ENCODE assay signal across 34 mouse cellular contexts in the genomic region with DNA sequence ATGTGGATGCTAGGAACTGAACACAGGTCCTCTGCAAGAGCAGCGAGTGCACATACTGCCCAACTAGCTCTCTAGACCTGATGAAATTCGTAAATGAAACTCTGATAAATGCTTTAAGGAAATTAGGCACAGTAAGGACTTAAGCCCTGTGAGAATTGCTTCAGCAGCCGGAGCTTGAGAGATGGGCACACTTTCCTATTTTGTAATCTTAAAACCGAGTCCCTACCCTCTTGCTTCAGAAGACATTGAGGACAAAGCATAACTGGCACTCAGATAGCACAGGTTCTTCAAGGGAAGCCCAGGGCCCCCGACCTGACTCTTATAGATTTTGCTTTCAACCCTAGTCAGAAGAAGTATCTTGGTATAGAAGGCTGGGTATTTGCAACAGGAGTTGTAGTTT. TPM values are rescaled to one million over a fixed set of nuclear protein-coding genes. Genes with fewer than 3 reads are reported as not detected.
DNase-seq lines count a peak whose midpoint lies in the region; ATAC-seq and TF ChIP-seq lines count a peak whose summit lies in the region.
"Had no signal": no experiment of that assay in that cellular context is flagged by ENCODE, and none has a peak within 500 bp of the region (broad histone marks: within the 10 kb centered on the region; RNA-seq: fewer than 3 reads in every experiment).

No protein-coding gene starts in this region.

- no peaks in the 10 kb centered on the region for H3K27me3 ChIP-seq in liver, postnatal 0 days (ENCODE audit: insufficient read depth, low read length)
- H3K27me3 ChIP-seq in liver, embryonic 11.5 days (replicated peaks; ENCODE audit: control insufficient read depth, insufficient read depth, low read length): peaks cover 7% of the 10 kb centered on the region
- H3K27me3 ChIP-seq in CH12.LX (replicated peaks): no peaks in the 10 kb centered on the region
- H3K27me3 ChIP-seq: Patski had no signal

- TF ChIP-seq EP300 in liver, postnatal 0 days (IDR thresholded peaks at IDR 0.05; ENCODE audit: low read depth): no peak
- no peak for TF ChIP-seq EP300 in CH12.LX (IDR thresholded peaks at IDR 0.05; ENCODE audit: low read length)

- H3K4me3 ChIP-seq in liver, postnatal 0 days (ENCODE audit: low read depth, low read length): no peak overlapping the region
- no peak overlapping the region for H3K4me3 ChIP-seq in liver, embryonic 11.5 days (ENCODE audit: low read depth, low read length)
- no peak overlapping the region for H3K4me3 ChIP-seq in CH12.LX (replicated peaks in 1 of 3; ENCODE audit: low read depth in 2 of 3, low read length in 2 of 3, poor library complexity in 1 of 3)
- H3K4me3 ChIP-seq: embryonic facial prominence, embryonic 12.5 days; embryonic facial prominence, embryonic 15.5 days; forebrain, embryonic 10.5 days; forebrain, embryonic 13.5 days; heart, embryonic 10.5 days; heart, embryonic 13.5 days had no signal

- dilution Hi-C loops in CH12.LX (cut with MboI; ENCODE audit: extremely low pct_ligation_motif_present, extremely low pct_unique_long_range_greater_than_20kb, low sequenced_read_pairs): no loop called here

- no peak for ATAC-seq in liver, postnatal 0 days
- no peak for ATAC-seq in liver, embryonic 11.5 days (replicated peaks; ENCODE audit: low FRiP score)
- peak; percentile 59 for ATAC-seq in megakaryocyte progenitor cell, adult 5-6 weeks (replicated peaks; ENCODE audit: poor library complexity)
- ATAC-seq: forebrain, embryonic 13.5 days; forebrain, postnatal 0 days; hindbrain, postnatal 0 days; inflammation-experienced regulatory T-cells, adult 6 months; intestine, embryonic 16.5 days; Patski had no signal

- no peak overlapping the region for H3K4me2 ChIP-seq in liver, postnatal 0 days (ENCODE audit: low read depth, low read length)
- no peak overlapping the region for H3K4me2 ChIP-seq in liver, embryonic 11.5 days
- H3K4me2 ChIP-seq in CH12.LX (ENCODE audit: insufficient read depth, low read depth, poor library complexity, severe bottlenecking): 0 out of 2 replicates have a peak overlapping the region, but pooled peaks have one; percentile 7
- H3K4me2 ChIP-seq: embryonic facial prominence, embryonic 12.5 days; embryonic facial prominence, embryonic 15.5 days; forebrain, embryonic 13.5 days; heart, embryonic 13.5 days; hindbrain, embryonic 14.5 days had no signal

- in situ Hi-C loops in CH12.LX (cut with MboI; ENCODE audit: low pct_ligation_motif_present, low pct_unique_long_range_greater_than_20kb, low sequenced_read_pairs): no loop called here

- 64% methylated on average over 5 of the region's 5 CpGs for WGBS in liver, postnatal 0 days (ENCODE audit: insufficient replicate concordance)
- WGBS in liver, embryonic 11.5 days: 67% methylated on average over 5 of the region's 5 CpGs

- no peak for TF ChIP-seq POLR2A in CH12.LX (IDR thresholded peaks at IDR 0.05; ENCODE audit: low read depth, low read length)

- TF ChIP-seq RAD21 in CH12.LX (IDR thresholded peaks at IDR 0.05; ENCODE audit: low read depth, low read length): no peak

- peak overlapping the region; percentile 62 for H3K27ac ChIP-seq in liver, postnatal 0 days (ENCODE audit: low read depth)
- H3K27ac ChIP-seq in liver, embryonic 11.5 days (ENCODE audit: low read depth, low read length): no peak overlapping the region
- H3K27ac ChIP-seq in CH12.LX (ENCODE audit: insufficient read depth, low read depth): no peak overlapping the region
- H3K27ac ChIP-seq: embryonic facial prominence, embryonic 12.5 days; embryonic facial prominence, embryonic 15.5 days; forebrain, embryonic 10.5 days; forebrain, embryonic 13.5 days; heart, embryonic 10.5 days; heart, embryonic 13.5 days; hindbrain, embryonic 14.5 days; hindbrain, postnatal 0 days had no signal

- peaks cover 3% of the 10 kb centered on the region; the same call in 1 of the 2 replicates for H3K4me1 ChIP-seq in liver, postnatal 0 days (ENCODE audit: insufficient read depth)
- H3K4me1 ChIP-seq in liver, embryonic 11.5 days (replicated peaks; ENCODE audit: control insufficient read depth, insufficient read depth, low read length): no peaks in the 10 kb centered on the region
- peaks cover 5 to 45% of the 10 kb centered on the region in 2 experiments; a peak in 2 of 4 replicates for H3K4me1 ChIP-seq in CH12.LX (ENCODE audit: control insufficient read depth in 1 of 2, insufficient read depth in 2 of 2)
- H3K4me1 ChIP-seq: embryonic facial prominence, embryonic 15.5 days; forebrain, embryonic 10.5 days; forebrain, embryonic 13.5 days; heart, embryonic 10.5 days; heart, embryonic 13.5 days had no signal

- no peaks in the 10 kb centered on the region for H3K79me2 ChIP-seq in CH12.LX (replicated peaks; ENCODE audit: control insufficient read depth, extremely low read depth, insufficient read depth, poor library complexity, severe bottlenecking)

- no peak overlapping the region for H3K9ac ChIP-seq in liver, postnatal 0 days (replicated peaks)
- H3K9ac ChIP-seq in liver, embryonic 11.5 days (ENCODE audit: low read depth, low read length): no peak overlapping the region
- no peak overlapping the region for H3K9ac ChIP-seq in CH12.LX (ENCODE audit: insufficient read depth, low read depth)
- H3K9ac ChIP-seq: embryonic facial prominence, embryonic 12.5 days; embryonic facial prominence, embryonic 15.5 days; forebrain, embryonic 13.5 days; forebrain, postnatal 0 days; heart, embryonic 13.5 days; hindbrain, embryonic 14.5 days had no signal

- DNase-seq in liver, postnatal 0 days: no peak
- DNase-seq in liver, embryonic 11.5 days (ENCODE audit: low spot score): no peak
- DNase-seq in CH12.LX (ENCODE audit: extremely low read depth): no peak
- peak; percentile 34 for DNase-seq in fat pad, adult 2 months (ENCODE audit: extremely low read depth, low read depth, low spot score)
- DNase-seq in right cerebral cortex, postnatal 36 days (ENCODE audit: low spot score in 2 of 2): no peak
- no peak for DNase-seq in yolk sac, embryonic 10.5 days (ENCODE audit: low spot score)
- DNase-seq: adrenal gland, postnatal 10 days; adrenal gland, postnatal 36 days; cerebellum, adult 11 months; cerebellum, adult 2 months; cerebellum, adult 9-11 months; cerebellum, postnatal 25 days; forebrain, postnatal 0 days; gastrocnemius, postnatal 10 days; gastrocnemius, postnatal 36 days; heart, adult 18-20 months; heart, postnatal 14 days; heart, postnatal 4 days had no signal

- H3K9me3 ChIP-seq in liver, postnatal 0 days (ENCODE audit: low read length): no peaks in the 10 kb centered on the region
- no peaks in the 10 kb centered on the region for H3K9me3 ChIP-seq in liver, embryonic 11.5 days (ENCODE audit: control insufficient read depth, low read length)
- H3K9me3 ChIP-seq in CH12.LX (replicated peaks; ENCODE audit: low read length): no peaks in the 10 kb centered on the region
- H3K9me3 ChIP-seq: embryonic facial prominence, embryonic 12.5 days; embryonic facial prominence, embryonic 15.5 days; forebrain, embryonic 10.5 days; forebrain, embryonic 13.5 days; G1E; heart, embryonic 10.5 days; heart, embryonic 13.5 days had no signal

- TF ChIP-seq CTCF in liver, postnatal 0 days (IDR thresholded peaks at IDR 0.05; ENCODE audit: low read depth): no peak
- TF ChIP-seq CTCF in CH12.LX (conservative IDR thresholded peaks at IDR 0.05 in 1 of 2, IDR thresholded peaks at IDR 0.05 in 1 of 2; ENCODE audit: low read depth in 2 of 2, low read length in 2 of 2): no peak

- H3K36me3 ChIP-seq in liver, postnatal 0 days (replicated peaks; ENCODE audit: insufficient read depth, low read length): no peaks in the 10 kb centered on the region
- H3K36me3 ChIP-seq in liver, embryonic 11.5 days (ENCODE audit: control insufficient read depth, insufficient read depth, low read length): no peaks in the 10 kb centered on the region
- H3K36me3 ChIP-seq in CH12.LX (replicated peaks in 1 of 2; ENCODE audit: control insufficient read depth in 1 of 2, insufficient read depth in 1 of 2, low read length in 1 of 2): no peaks in the 10 kb centered on the region
- H3K36me3 ChIP-seq: embryonic facial prominence, embryonic 12.5 days; embryonic facial prominence, embryonic 15.5 days; forebrain, embryonic 10.5 days; heart, embryonic 10.5 days; heart, embryonic 13.5 days had no signal

TF ChIP-seq in CH12.LX, 34 proteins besides CTCF, POLR2A, EP300 and RAD21 (continues in another document):
- TF ChIP-seq CHD1 (IDR thresholded peaks at IDR 0.05; ENCODE audit: low read depth, low read length): no peak
- TF ChIP-seq ETS1 (conservative IDR thresholded peaks at IDR 0.05; ENCODE audit: low read depth, low read length): no peak

RNA-seq across cellular contexts. Expression of a gene that starts 14.5 kb away (rescaled TPM):
- polyA plus RNA-seq in liver, postnatal 0 days (2015; fragmentation: Nextera tagmentation; extraction: Ambion mirVana): not detected in 2 replicates
- polyA plus RNA-seq in liver, embryonic 11.5 days (2014; fragmentation: Nextera tagmentation; extraction: Ambion mirVana): 0.38 TPM in 1 of 2 replicates, not detected in the other
- total RNA-seq in CH12.LX (2012; rRNA removed) (not detected in 2 replicates), CH12.LX (2014; rRNA removed) (not detected in 2 replicates)
- not detected in 2 replicates for polyA plus RNA-seq in CH12.LX (2012; ENCODE audit: insufficient read length, low read depth)
- total RNA-seq in megakaryocyte progenitor cell, adult 5-6 weeks (2015): not detected in 2 replicates
- total RNA-seq in megakaryocyte progenitor cell, adult 5-6 weeks (2017): not detected in 2 replicates
- total RNA-seq: adrenal gland, adult 18-20 months; adrenal gland, postnatal 10 days; adrenal gland, postnatal 36 days; common myeloid progenitor, adult 5-6 weeks; forebrain, postnatal 0 days; G1E; gastrocnemius, postnatal 10 days; gastrocnemius, postnatal 36 days; heart, postnatal 14 days; heart, postnatal 4 days; hindbrain, postnatal 0 days had no signal
- polyA plus RNA-seq: cerebellum, adult 2 months; G1E; hindbrain, embryonic 11.5 days; inflammation-experienced regulatory T-cells, adult 6 months had no signal

RNA-seq across cellular contexts. Expression of a gene that starts 28.6 kb away (rescaled TPM):
- 5.2 and 5.5 TPM in 2 replicates for polyA plus RNA-seq in liver, postnatal 0 days (2015; fragmentation: Nextera tagmentation; extraction: Ambion mirVana)
- 2.3 and 2.5 TPM in 2 replicates for polyA plus RNA-seq in liver, embryonic 11.5 days (2014; fragmentation: Nextera tagmentation; extraction: Ambion mirVana)
- total RNA-seq in CH12.LX (2012; rRNA removed) (2.7 and 3.4 TPM in 2 replicates), CH12.LX (2014; rRNA removed) (2.3 and 2.8 TPM in 2 replicates)
- polyA plus RNA-seq in CH12.LX (2012; ENCODE audit: insufficient read length, low read depth): 5.9 and 6.4 TPM in 2 replicates
- total RNA-seq in megakaryocyte progenitor cell, adult 5-6 weeks (2015): 8.3 and 9.8 TPM in 2 replicates
- 7.2 and 7.4 TPM in 2 replicates for total RNA-seq in megakaryocyte progenitor cell, adult 5-6 weeks (2017)

RNA-seq across cellular contexts. Expression of a gene that starts 50.3 kb away (rescaled TPM):
- 24.3 and 27.3 TPM in 2 replicates for polyA plus RNA-seq in liver, postnatal 0 days (2015; fragmentation: Nextera tagmentation; extraction: Ambion mirVana)
- polyA plus RNA-seq in liver, embryonic 11.5 days (2014; fragmentation: Nextera tagmentation; extraction: Ambion mirVana): 2.3 and 3.6 TPM in 2 replicates
- total RNA-seq in CH12.LX (2012; rRNA removed): 3.1 TPM in 2 replicates
- 4.7 and 5.9 TPM in 2 replicates for total RNA-seq in CH12.LX (2014; rRNA removed)
- polyA plus RNA-seq in CH12.LX (2012; ENCODE audit: insufficient read length, low read depth): 19.2 and 25.1 TPM in 2 replicates
- total RNA-seq in megakaryocyte progenitor cell, adult 5-6 weeks (2015): 62.9 and 87.1 TPM in 2 replicates
- 21.0 and 23.6 TPM in 2 replicates for total RNA-seq in megakaryocyte progenitor cell, adult 5-6 weeks (2017)
- polyA plus RNA-seq: G1E had no signal

RNA-seq across cellular contexts. Expression of a gene that starts 57.6 kb away (rescaled TPM):
- polyA plus RNA-seq in liver, postnatal 0 days (2015; fragmentation: Nextera tagmentation; extraction: Ambion mirVana): not detected in 2 replicates
- polyA plus RNA-seq in liver, embryonic 11.5 days (2014; fragmentation: Nextera tagmentation; extraction: Ambion mirVana): not detected in 2 replicates
- total RNA-seq in CH12.LX (2012; rRNA removed) (not detected in 2 replicates), CH12.LX (2014; rRNA removed) (not detected in 2 replicates)
- polyA plus RNA-seq in CH12.LX (2012; ENCODE audit: insufficient read length, low read depth): not detected in 2 replicates
- not detected in 2 replicates for total RNA-seq in megakaryocyte progenitor cell, adult 5-6 weeks (2015)
- not detected in 2 replicates for total RNA-seq in megakaryocyte progenitor cell, adult 5-6 weeks (2017)
- total RNA-seq: adrenal gland, adult 18-20 months; adrenal gland, postnatal 10 days; adrenal gland, postnatal 36 days; common myeloid progenitor, adult 5-6 weeks; forebrain, postnatal 0 days; G1E; gastrocnemius, postnatal 10 days; gastrocnemius, postnatal 36 days; heart, adult 18-20 months; heart, postnatal 14 days; heart, postnatal 4 days; hindbrain, postnatal 0 days had no signal
- polyA plus RNA-seq: cerebellum, adult 2 months; forebrain, embryonic 10.5 days; forebrain, embryonic 13.5 days; forebrain, postnatal 0 days; G1E; heart, embryonic 10.5 days; heart, embryonic 13.5 days; hindbrain, embryonic 11.5 days; hindbrain, embryonic 14.5 days; inflammation-experienced regulatory T-cells, adult 6 months; Patski had no signal
